In genomic region chr1:72827411-72828315, GRCm38 (mm10) we compare ENCODE assay signal across 9 mouse cellular contexts. TPM values are rescaled to one million over a fixed set of nuclear protein-coding genes. Genes with fewer than 3 reads are reported as not detected.
DNase-seq lines count a peak whose midpoint lies in the region; ATAC-seq and TF ChIP-seq lines count a peak whose summit lies in the region.
"Had no signal": no experiment of that assay in that cellular context is flagged by ENCODE, and none has a peak within 500 bp of the region (broad histone marks: within the 10 kb centered on the region; RNA-seq: fewer than 3 reads in every experiment).

No protein-coding gene starts in this region.

- no peak overlapping the region for H3K9ac ChIP-seq in intestine, embryonic 14.5 days (ENCODE audit: low read length)
- no peak overlapping the region for H3K9ac ChIP-seq in intestine, postnatal 0 days (ENCODE audit: low read depth, low read length)
- H3K9ac ChIP-seq in midbrain, embryonic 14.5 days (replicated peaks; ENCODE audit: low read length), result peak overlapping the region; percentile 85; the same call in 1 of the 2 replicates

- H3K9me3 ChIP-seq in intestine, embryonic 14.5 days (ENCODE audit: control insufficient read depth, low read length), result peaks cover 4% of the 10 kb centered on the region; the same call in 1 of the 2 replicates
- no peaks in the 10 kb centered on the region for H3K9me3 ChIP-seq in intestine, postnatal 0 days (ENCODE audit: control insufficient read depth)
- H3K9me3 ChIP-seq in hindbrain, embryonic 10.5 days, result 0 out of 2 replicates have a peak, but pooled peaks cover 4% of the 10 kb centered on the region
- H3K9me3 ChIP-seq in midbrain, embryonic 14.5 days (ENCODE audit: control insufficient read depth, low read length), result no peaks in the 10 kb centered on the region
- H3K9me3 ChIP-seq: G1E had no signal

- H3K4me3 ChIP-seq in intestine, embryonic 14.5 days (ENCODE audit: low read depth, low read length), result 0 out of 2 replicates have a peak overlapping the region, but pooled peaks have one; percentile 59
- no peak overlapping the region for H3K4me3 ChIP-seq in intestine, postnatal 0 days (ENCODE audit: low read depth, low read length)
- peak overlapping the region; percentile 83 for H3K4me3 ChIP-seq in hindbrain, embryonic 10.5 days
- peak overlapping the region; percentile 78 for H3K4me3 ChIP-seq in midbrain, embryonic 14.5 days (replicated peaks; ENCODE audit: low read depth, low read length)

- no peak for TF ChIP-seq POLR2A in brain, embryonic 14.5 days (IDR thresholded peaks at IDR 0.05; ENCODE audit: borderline replicate concordance, extremely low read depth, insufficient read depth, insufficient read length, poor library complexity, severe bottlenecking)

- H3K36me3 ChIP-seq in intestine, embryonic 14.5 days (ENCODE audit: control insufficient read depth, insufficient read depth, low read length), result no peaks in the 10 kb centered on the region
- H3K36me3 ChIP-seq in intestine, postnatal 0 days (ENCODE audit: control insufficient read depth, insufficient read depth), result no peaks in the 10 kb centered on the region
- peaks cover 49% of the 10 kb centered on the region for H3K36me3 ChIP-seq in hindbrain, embryonic 10.5 days
- H3K36me3 ChIP-seq in midbrain, embryonic 14.5 days (ENCODE audit: control insufficient read depth, insufficient read depth, low read length), result peaks cover 6% of the 10 kb centered on the region; the same call in 1 of the 2 replicates
- H3K36me3 ChIP-seq: G1E had no signal

- H3K27ac ChIP-seq in intestine, embryonic 14.5 days (ENCODE audit: low read depth), result no peak overlapping the region
- no peak overlapping the region for H3K27ac ChIP-seq in intestine, postnatal 0 days (ENCODE audit: low read depth, low read length)
- H3K27ac ChIP-seq in hindbrain, embryonic 10.5 days, result peak overlapping the region; percentile 94
- peak overlapping the region; percentile 88 for H3K27ac ChIP-seq in midbrain, embryonic 14.5 days (replicated peaks; ENCODE audit: low read depth, low read length)

- ATAC-seq in intestine, embryonic 14.5 days (replicated peaks; ENCODE audit: low FRiP score, low TSS enrichment, low read depth), result no peak
- no peak for ATAC-seq in intestine, postnatal 0 days
- ATAC-seq in midbrain, embryonic 14.5 days (ENCODE audit: low FRiP score, low TSS enrichment), result peak; percentile 43; the same call in 1 of the 2 replicates
- ATAC-seq in inflammation-experienced regulatory T-cells, adult 6 months, result no peak

- WGBS in intestine, embryonic 14.5 days, result 35% methylated on average over 12 of the region's 12 CpGs
- WGBS in intestine, postnatal 0 days, result 50% methylated on average over 12 of the region's 12 CpGs
- WGBS in hindbrain, embryonic 10.5 days, result 26% methylated on average over 12 of the region's 12 CpGs
- WGBS in midbrain, embryonic 14.5 days, result 7% methylated on average over 12 of the region's 12 CpGs

- H3K4me1 ChIP-seq in intestine, embryonic 14.5 days (replicated peaks; ENCODE audit: control insufficient read depth, insufficient read depth, low read length), result peaks cover 25% of the 10 kb centered on the region
- H3K4me1 ChIP-seq in intestine, postnatal 0 days (replicated peaks; ENCODE audit: control insufficient read depth, insufficient read depth, low read length), result no peaks in the 10 kb centered on the region
- peaks cover 63% of the 10 kb centered on the region for H3K4me1 ChIP-seq in hindbrain, embryonic 10.5 days (replicated peaks)
- peaks cover 23% of the 10 kb centered on the region for H3K4me1 ChIP-seq in midbrain, embryonic 14.5 days (ENCODE audit: control insufficient read depth, insufficient read depth, low read length)

- peak overlapping the region; percentile 98 for H3K4me2 ChIP-seq in intestine, embryonic 14.5 days (ENCODE audit: low read length)
- H3K4me2 ChIP-seq in intestine, postnatal 0 days (replicated peaks; ENCODE audit: low read depth), result no peak overlapping the region
- peak overlapping the region; percentile 96 for H3K4me2 ChIP-seq in midbrain, embryonic 14.5 days (ENCODE audit: low read length)

- no peak for TF ChIP-seq CTCF in intestine, postnatal 0 days (IDR thresholded peaks at IDR 0.05; ENCODE audit: low read depth)
- no peak for TF ChIP-seq CTCF in brain, embryonic 14.5 days (IDR thresholded peaks at IDR 0.05; ENCODE audit: borderline replicate concordance, extremely low read depth, insufficient read depth, insufficient read length)

- DNase-seq in intestine, embryonic 14.5 days (ENCODE audit: low spot score), result peak; percentile 58
- peak; percentile 82 for DNase-seq in brain, embryonic 14.5 days (ENCODE audit: low read depth)
- DNase-seq in hindbrain, embryonic 10.5 days (ENCODE audit: low spot score), result no peak
- DNase-seq in midbrain, embryonic 14.5 days, result peak; percentile 69
- no peak for DNase-seq in thymus, postnatal 0 days (ENCODE audit: low spot score)
- DNase-seq in T-cell, adult 2 months (ENCODE audit: low spot score), result no peak

- no peaks in the 10 kb centered on the region for H3K27me3 ChIP-seq in intestine, embryonic 14.5 days (replicated peaks; ENCODE audit: control insufficient read depth, insufficient read depth, low read length)
- peaks cover 22% of the 10 kb centered on the region; the same call in 1 of the 2 replicates for H3K27me3 ChIP-seq in intestine, postnatal 0 days (replicated peaks; ENCODE audit: control insufficient read depth, insufficient read depth, low read length)
- H3K27me3 ChIP-seq in hindbrain, embryonic 10.5 days (ENCODE audit: insufficient read depth, poor library complexity, severe bottlenecking), result peaks cover 3% of the 10 kb centered on the region
- no peaks in the 10 kb centered on the region for H3K27me3 ChIP-seq in midbrain, embryonic 14.5 days (ENCODE audit: control insufficient read depth, insufficient read depth, low read length)

RNA-seq across cellular contexts. Expression of gene Igfbp2, which starts 3.4 kb away (rescaled TPM):
- polyA plus RNA-seq in intestine, embryonic 14.5 days (2014; fragmentation: Nextera tagmentation; extraction: Ambion mirVana), result 194 and 217 TPM in 2 replicates
- 75.6 and 94.0 TPM in 2 replicates for polyA plus RNA-seq in intestine, postnatal 0 days (2015; fragmentation: Nextera tagmentation; extraction: Ambion mirVana)
- polyA plus RNA-seq in brain, embryonic 14.5 days (2012; rRNA removed), result 328 and 384 TPM in 2 replicates
- 493 and 750 TPM in 2 replicates for polyA plus RNA-seq in hindbrain, embryonic 10.5 days (2016; fragmentation: Nextera tagmentation; extraction: Ambion mirVana)
- polyA plus RNA-seq in midbrain, embryonic 14.5 days (2014; fragmentation: Nextera tagmentation; extraction: Ambion mirVana), result 200 and 310 TPM in 2 replicates
- polyA plus RNA-seq in inflammation-experienced regulatory T-cells, adult 6 months (2017; shearing (Covaris generic)), result not detected
- polyA plus RNA-seq in thymus, postnatal 0 days (2015; fragmentation: Nextera tagmentation; extraction: Ambion mirVana), result 37.3 and 38.8 TPM in 2 replicates
- polyA plus RNA-seq: G1E had no signal

RNA-seq across cellular contexts. Expression of gene Igfbp5, which starts 47.0 kb away (rescaled TPM):
- 46.2 and 53.1 TPM in 2 replicates for polyA plus RNA-seq in intestine, embryonic 14.5 days (2014; fragmentation: Nextera tagmentation; extraction: Ambion mirVana)
- polyA plus RNA-seq in intestine, postnatal 0 days (2015; fragmentation: Nextera tagmentation; extraction: Ambion mirVana), result 14.3 and 14.6 TPM in 2 replicates
- 31.0 and 73.8 TPM in 2 replicates for polyA plus RNA-seq in brain, embryonic 14.5 days (2012; rRNA removed)
- polyA plus RNA-seq in hindbrain, embryonic 10.5 days (2016; fragmentation: Nextera tagmentation; extraction: Ambion mirVana), result 35.4 and 40.7 TPM in 2 replicates
- polyA plus RNA-seq in midbrain, embryonic 14.5 days (2014; fragmentation: Nextera tagmentation; extraction: Ambion mirVana), result 22.4 and 30.4 TPM in 2 replicates
- under 1 TPM in 1 of 3 experiments, not detected in 2; 0.08 TPM for polyA plus RNA-seq in inflammation-experienced regulatory T-cells, adult 6 months (2017; shearing (Covaris generic))
- 3.0 and 3.5 TPM in 2 replicates for polyA plus RNA-seq in thymus, postnatal 0 days (2015; fragmentation: Nextera tagmentation; extraction: Ambion mirVana)

Comparison
In these comparisons a context has a peak if more than half of its experiments do, and no peak if none do; other contexts are left out.
1. DNase-seq: peak in intestine, embryonic 14.5 days (single experiment), brain, embryonic 14.5 days (single experiment) and midbrain, embryonic 14.5 days (single experiment); none in hindbrain, embryonic 10.5 days (single experiment), thymus, postnatal 0 days (single experiment) and T-cell, adult 2 months (single experiment).
2. H3K27ac ChIP-seq: peak in hindbrain, embryonic 10.5 days (single experiment) and midbrain, embryonic 14.5 days (single experiment); none in intestine, embryonic 14.5 days (single experiment) and intestine, postnatal 0 days (single experiment).
3. RNA of gene Igfbp2, which starts 3.4 kb away (polyA plus RNA-seq): 493 to 750 TPM in hindbrain, embryonic 10.5 days, 328 to 384 TPM in brain, embryonic 14.5 days, 200 to 310 TPM in midbrain, embryonic 14.5 days, 194 to 217 TPM in intestine, embryonic 14.5 days, 75.6 to 94.0 TPM in intestine, postnatal 0 days and 37.3 to 38.8 TPM in thymus, postnatal 0 days; not detected in inflammation-experienced regulatory T-cells, adult 6 months; every median in the first group is over 10 times any median in the second.